Mouse (Mus musculus) forebrain, postnatal 0 days (tissue): Measurements from ENCODE around the gene Gstp2. TPM values are rescaled to one million over a fixed set of nuclear protein-coding genes. Genes with fewer than 3 reads are reported as not detected.

Experiments used
- ATAC-seq: fragments of 200-750 bp; cut with Nextera tagmentation; 2 replicates; pipeline ENCODE4 v1.8.0; 2017; ENCODE audit warnings: mild to moderate bottlenecking, moderate library complexity
- DNase-seq: peaks from one replicate; pipeline ENCODE4 v3.0.0-alpha.2; 2015
- H3K27ac ChIP-seq: fragments of 300-500 bp; sonication (generic); 2 replicates; pipeline ENCODE4 v1.5.1; 2014; ENCODE audit warnings: low read depth, mild to moderate bottlenecking, antibody characterized with exemption, low read length, moderate library complexity, mixed read lengths
- H3K27me3 ChIP-seq: fragments of 300-500 bp; sonication (generic); 2 replicates; pipeline ENCODE4 v1.6.1; 2014; ENCODE audit warnings: mild to moderate bottlenecking, low read length, mixed read lengths; ENCODE audit not compliant: insufficient read depth
- H3K36me3 ChIP-seq: fragments of 300-500 bp; sonication (generic); 2 replicates; pipeline ENCODE4 v1.6.1; 2014; ENCODE audit warnings: mild to moderate bottlenecking, moderate library complexity; ENCODE audit not compliant: insufficient read depth
- H3K4me1 ChIP-seq: fragments of 300-500 bp; sonication (generic); 2 replicates; pipeline ENCODE4 v1.6.1; 2014; ENCODE audit warnings: antibody characterized with exemption; ENCODE audit not compliant: insufficient read depth
- H3K4me2 ChIP-seq: fragments of 300-500 bp; sonication (generic); 2 replicates; pipeline ENCODE4 v1.6.1; 2014; ENCODE audit warnings: low read depth, mild to moderate bottlenecking, moderate library complexity
- H3K4me3 ChIP-seq: fragments of 300-500 bp; sonication (generic); 2 replicates; pipeline ENCODE4 v1.5.1; 2014; ENCODE audit warnings: low read depth, low read length, mixed read lengths
- H3K9ac ChIP-seq: fragments of 300-500 bp; sonication (generic); 2 replicates; pipeline ENCODE4 v1.6.1; 2014; ENCODE audit warnings: mild to moderate bottlenecking
- H3K9me3 ChIP-seq: fragments of 300-500 bp; sonication (generic); 2 replicates; pipeline ENCODE4 v1.6.1; 2016; ENCODE audit warnings: low read length
- CTCF ChIP-seq: sonication (generic); IDR thresholded peaks from 2 replicates; pipeline ENCODE4 v1.5.1; 2016; ENCODE audit warnings: antibody characterized with exemption, control low read depth, low read depth
- WGBS: fragments of 180-500 bp; shearing (Covaris S2); extraction: QIAGEN DNeasy Blood & Tissue Kit; methylation state at CpG from one replicate; pipeline ENCODE4 v1.1.7; 2014; 5-methylcytosine and 5-hydroxymethylcytosine counted together
- polyA plus RNA-seq: library from polyadenylated mRNA; unstranded; fragments of >200 nt; fragmentation: Nextera tagmentation; extraction: Ambion mirVana; gene quantifications from 2 replicates; pipeline ENCODE4 v1.2.1, GENCODE M21; 2015
- total RNA-seq: library from RNA; depleted of rRNA; stranded (reverse); fragments of >200 nt; gene quantifications from 2 replicates; pipeline ENCODE4 v1.2.3, GENCODE M21; 2014; rRNA removed

Gene Gstp2
- total and polyA plus RNA-seq, 2 experiments from 2014 or later, result 2.5 to 2.7 TPM

GRCm38 (mm10) chr19:3992416-3992815 is 53.4 kb downstream of the Gstp2 start, which contains the start of gene Tbx10:
Gene Tbx10 (plus strand): TSS chr19:3992752.
- H3K4me3 ChIP-seq, result no peak within 1 kb of the TSS
- no peak within 1 kb of the TSS for H3K27ac ChIP-seq
- no peaks in the 10 kb centered on the region for H3K9me3 ChIP-seq
- no peaks in the 10 kb centered on the region for H3K36me3 ChIP-seq
- WGBS, result 54% methylated on average over 5 of the region's 5 CpGs
- H3K27me3 ChIP-seq, result no peaks in the 10 kb centered on the region; the same call in 1 of the 2 replicates
- DNase-seq (no peak), ATAC-seq (no peak)
- no peaks in the 10 kb centered on the region for H3K4me1 ChIP-seq
- H3K9ac ChIP-seq, result no peak within 1 kb of the TSS
- no peak within 1 kb of the TSS for H3K4me2 ChIP-seq
- TF ChIP-seq CTCF, result no peak

GRCm38 (mm10) chr19:3991966-3992365 is 53.9 kb downstream of the Gstp2 start:
- Histone ChIP-seq H3K9ac (no peak overlapping the region), H3K4me2 (no peak overlapping the region), H3K9me3 (no peaks in the 10 kb centered on the region), H3K4me3 (no peak overlapping the region), H3K27ac (no peak overlapping the region), H3K27me3 (no peaks in the 10 kb centered on the region; the same call in 1 of the 2 replicates), H3K4me1 (no peaks in the 10 kb centered on the region), H3K36me3 (no peaks in the 10 kb centered on the region)
- 82% methylated on average over 3 of the region's 3 CpGs for WGBS
- ATAC-seq (no peak), DNase-seq (no peak)
- TF ChIP-seq CTCF, result no peak

- no peak overlapping the region for H3K27ac ChIP-seq
- no peak overlapping the region for H3K4me3 ChIP-seq
- no peak overlapping the region for H3K9ac ChIP-seq
- 94% methylated on average over 3 of the region's 3 CpGs for WGBS
- no peaks in the 10 kb centered on the region for H3K9me3 ChIP-seq
- TF ChIP-seq CTCF, result no peak
- no peaks in the 10 kb centered on the region for H3K4me1 ChIP-seq
- H3K4me2 ChIP-seq, result no peak overlapping the region
- DNase-seq (no peak), ATAC-seq (no peak)
- H3K36me3 ChIP-seq, result no peaks in the 10 kb centered on the region
- H3K27me3 ChIP-seq, result no peaks in the 10 kb centered on the region; the same call in 1 of the 2 replicates
Observed at GRCm38 (mm10) chr19:3991562-3991961, 54.3 kb downstream of the Gstp2 start.

- 72% methylated on average over 6 of the region's 6 CpGs for WGBS
- TF ChIP-seq CTCF, result no peak
- Histone ChIP-seq H3K4me2 (no peak overlapping the region), H3K9me3 (no peaks in the 10 kb centered on the region), H3K9ac (no peak overlapping the region), H3K4me3 (no peak overlapping the region), H3K36me3 (no peaks in the 10 kb centered on the region), H3K27me3 (no peaks in the 10 kb centered on the region; the same call in 1 of the 2 replicates), H3K27ac (no peak overlapping the region), H3K4me1 (no peaks in the 10 kb centered on the region)
- DNase-seq, result no peak
- ATAC-seq, result no peak
Observed at GRCm38 (mm10) chr19:3990804-3991203, 55.0 kb downstream of the Gstp2 start.

Other genes with a start within 250 kb of the Gstp2 start
Only the 30 nearest of the 33 such genes appear.
- gene Tcirg1, start 138.9 kb downstream of the Gstp2 start, total RNA-seq, result 21.4 and 23.5 TPM in 2 replicates
- gene Tcirg1, start 138.9 kb downstream of the Gstp2 start, polyA plus RNA-seq, result 9.3 and 9.9 TPM in 2 replicates
- 137 and 148 TPM in 2 replicates for gene Ndufs8, start 133.2 kb downstream of the Gstp2 start, total RNA-seq
- gene Ndufs8, start 133.2 kb downstream of the Gstp2 start, polyA plus RNA-seq, result 261 and 281 TPM in 2 replicates
- gene Aldh3b1, start 116.2 kb downstream of the Gstp2 start, total RNA-seq, result 1.7 and 4.2 TPM in 2 replicates
- 3.6 and 4.1 TPM in 2 replicates for gene Aldh3b1, start 116.2 kb downstream of the Gstp2 start, polyA plus RNA-seq
- gene Unc93b1, start 110.8 kb downstream of the Gstp2 start, total RNA-seq, result 8.6 and 10.8 TPM in 2 replicates
- 10.6 and 13.2 TPM in 2 replicates for gene Unc93b1, start 110.8 kb downstream of the Gstp2 start, polyA plus RNA-seq
- gene Aldh3b3, start 87.4 kb downstream of the Gstp2 start, total RNA-seq, result not detected in 2 replicates
- gene Aldh3b3, start 87.4 kb downstream of the Gstp2 start, polyA plus RNA-seq, result not detected in 2 replicates
- gene Aldh3b2, start 73.7 kb downstream of the Gstp2 start, total RNA-seq, result 1.5 and 2.7 TPM in 2 replicates
- 1.8 and 1.9 TPM in 2 replicates for gene Aldh3b2, start 73.7 kb downstream of the Gstp2 start, polyA plus RNA-seq
- 2.2 and 2.5 TPM in 2 replicates for gene Acy3, start 59.5 kb downstream of the Gstp2 start, total RNA-seq
- 2.2 and 2.8 TPM in 2 replicates for gene Acy3, start 59.5 kb downstream of the Gstp2 start, polyA plus RNA-seq
- not detected in 2 replicates for gene Tbx10, start 53.3 kb downstream of the Gstp2 start, total RNA-seq
- not detected in 2 replicates for gene Tbx10, start 53.3 kb downstream of the Gstp2 start, polyA plus RNA-seq
- gene Nudt8, start 45.4 kb downstream of the Gstp2 start, total RNA-seq, result 26.7 and 30.8 TPM in 2 replicates
- 36.3 and 40.4 TPM in 2 replicates for gene Nudt8, start 45.4 kb downstream of the Gstp2 start, polyA plus RNA-seq
- 7.8 and 8.5 TPM in 2 replicates for gene Gm49405, start 45.4 kb downstream of the Gstp2 start, total RNA-seq
- gene Gm49405, start 45.4 kb downstream of the Gstp2 start, polyA plus RNA-seq, result 2.1 and 2.6 TPM in 2 replicates
- 16.0 and 17.8 TPM in 2 replicates for gene Doc2g, start 42.7 kb downstream of the Gstp2 start, total RNA-seq
- 5.7 and 6.3 TPM in 2 replicates for gene Doc2g, start 42.7 kb downstream of the Gstp2 start, polyA plus RNA-seq
- 250 and 281 TPM in 2 replicates for gene Ndufv1, start 33.2 kb downstream of the Gstp2 start, total RNA-seq
- 268 TPM in 2 replicates for gene Ndufv1, start 33.2 kb downstream of the Gstp2 start, polyA plus RNA-seq
- gene Gstp1, start 8.0 kb downstream of the Gstp2 start, total RNA-seq, result 245 and 296 TPM in 2 replicates
- 619 and 642 TPM in 2 replicates for gene Gstp1, start 8.0 kb downstream of the Gstp2 start, polyA plus RNA-seq
- gene Gstp3, start 13.5 kb upstream of the Gstp2 start, total RNA-seq, result not detected in 2 replicates
- not detected in 2 replicates for gene Gstp3, start 13.5 kb upstream of the Gstp2 start, polyA plus RNA-seq
- not detected in 2 replicates for gene Cabp2, start 35.6 kb upstream of the Gstp2 start, total RNA-seq
- not detected in 2 replicates for gene Cabp2, start 35.6 kb upstream of the Gstp2 start, polyA plus RNA-seq
- 34.4 and 35.4 TPM in 2 replicates for gene Cdk2ap2, start 51.2 kb upstream of the Gstp2 start, total RNA-seq
- gene Cdk2ap2, start 51.2 kb upstream of the Gstp2 start, polyA plus RNA-seq, result 59.9 and 65.4 TPM in 2 replicates
- gene Pitpnm1, start 54.0 kb upstream of the Gstp2 start, total RNA-seq, result 108 and 127 TPM in 2 replicates
- 68.8 and 82.9 TPM in 2 replicates for gene Pitpnm1, start 54.0 kb upstream of the Gstp2 start, polyA plus RNA-seq
- gene Aip, start 79.8 kb upstream of the Gstp2 start, total RNA-seq, result 25.8 and 33.9 TPM in 2 replicates
- gene Aip, start 79.8 kb upstream of the Gstp2 start, polyA plus RNA-seq, result 85.7 and 86.2 TPM in 2 replicates
- gene Gpr152, start 93.8 kb upstream of the Gstp2 start, total RNA-seq, result 0.19 and 0.23 TPM in 2 replicates
- gene Gpr152, start 93.8 kb upstream of the Gstp2 start, polyA plus RNA-seq, result not detected in 2 replicates
- gene Cabp4, start 98.0 kb upstream of the Gstp2 start, total RNA-seq, result not detected in 2 replicates
- gene Cabp4, start 98.0 kb upstream of the Gstp2 start, polyA plus RNA-seq, result 0.06 and 0.08 TPM in 2 replicates
- 128 and 182 TPM in 2 replicates for gene Coro1b, start 102.6 kb upstream of the Gstp2 start, total RNA-seq
- gene Coro1b, start 102.6 kb upstream of the Gstp2 start, polyA plus RNA-seq, result 106 and 112 TPM in 2 replicates
- gene Ptprcap, start 107.6 kb upstream of the Gstp2 start, total RNA-seq, result 0.77 and 1.2 TPM in 2 replicates
- gene Ptprcap, start 107.6 kb upstream of the Gstp2 start, polyA plus RNA-seq, result 0.48 and 0.59 TPM in 2 replicates
- gene Rps6kb2, start 117.3 kb upstream of the Gstp2 start, total RNA-seq, result 23.5 and 33.5 TPM in 2 replicates
- 51.9 and 55.5 TPM in 2 replicates for gene Rps6kb2, start 117.3 kb upstream of the Gstp2 start, polyA plus RNA-seq
- gene Carns1, start 129.5 kb upstream of the Gstp2 start, total RNA-seq, result 4.1 and 4.4 TPM in 2 replicates
- gene Carns1, start 129.5 kb upstream of the Gstp2 start, polyA plus RNA-seq, result 3.1 and 4.7 TPM in 2 replicates
- 1.5 and 2.9 TPM in 2 replicates for gene Tbc1d10c, start 145.3 kb upstream of the Gstp2 start, total RNA-seq
- 1.3 and 1.5 TPM in 2 replicates for gene Tbc1d10c, start 145.3 kb upstream of the Gstp2 start, polyA plus RNA-seq
- gene Ppp1ca, start 146.0 kb upstream of the Gstp2 start, total RNA-seq, result 480 and 509 TPM in 2 replicates
- 551 and 589 TPM in 2 replicates for gene Ppp1ca, start 146.0 kb upstream of the Gstp2 start, polyA plus RNA-seq
- 11.8 and 16.4 TPM in 2 replicates for gene Rad9a, start 155.6 kb upstream of the Gstp2 start, total RNA-seq
- 15.9 and 16.5 TPM in 2 replicates for gene Rad9a, start 155.6 kb upstream of the Gstp2 start, polyA plus RNA-seq
- 0.38 and 1.2 TPM in 2 replicates for gene Clcf1, start 168.2 kb upstream of the Gstp2 start, total RNA-seq
- 0.29 and 0.41 TPM in 2 replicates for gene Clcf1, start 168.2 kb upstream of the Gstp2 start, polyA plus RNA-seq
- gene AC109138.7, start 168.3 kb upstream of the Gstp2 start, total RNA-seq, result not detected in 2 replicates
- gene AC109138.7, start 168.3 kb upstream of the Gstp2 start, polyA plus RNA-seq, result not detected in 2 replicates
- gene Pold4, start 185.9 kb upstream of the Gstp2 start, total RNA-seq, result 18.8 and 21.2 TPM in 2 replicates
- 21.8 and 23.4 TPM in 2 replicates for gene Pold4, start 185.9 kb upstream of the Gstp2 start, polyA plus RNA-seq